Mouse (Mus musculus) kidney, adult 2 months (tissue): ENCODE measurements at regions not wholly inside any gene's neighbourhood (a gene's known extent, or its start where the extent isn't known, plus 50 kb on each side); places are given as distances from the start of the nearest gene placed in this dataset.
A peak's percentile ranks its signal among the peaks of the same experiment; 100 is the strongest.

Experiments
- DNase-seq: peaks from one replicate; pipeline ENCODE4 v3.0.0; 2021
- H3K27ac ChIP-seq: fragments of 200-500 bp; 2 replicates; pipeline ENCODE4 v1.5.1; 2012; ENCODE audit warnings: low read depth, low read length, control low read depth, inconsistent platforms; ENCODE audit not compliant: insufficient read depth
- H3K27me3 ChIP-seq: fragments of 200-500 bp; replicated peaks from 2 replicates; pipeline ENCODE4 v1.6.1; 2012; ENCODE audit warnings: mild to moderate bottlenecking, moderate library complexity, low read length, inconsistent platforms; ENCODE audit not compliant: control insufficient read depth, insufficient read depth
- H3K36me3 ChIP-seq: fragments of 200-500 bp; 2 replicates; pipeline ENCODE4 v1.6.1; 2012; ENCODE audit warnings: mild to moderate bottlenecking, moderate library complexity, low read length, inconsistent platforms; ENCODE audit not compliant: control insufficient read depth, insufficient read depth
- H3K4me1 ChIP-seq: fragments of 200-500 bp; 2 replicates; pipeline ENCODE4 v1.6.1; 2011; ENCODE audit warnings: low read length; ENCODE audit not compliant: control insufficient read depth, insufficient read depth
- H3K4me3 ChIP-seq: fragments of 200-500 bp; 2 replicates; pipeline ENCODE4 v1.5.1; 2011; ENCODE audit warnings: mild to moderate bottlenecking, low read depth, low read length, control low read depth; ENCODE audit not compliant: insufficient read depth
- CTCF ChIP-seq: fragments of 200-500 bp; conservative IDR thresholded peaks from 2 replicates; pipeline ENCODE4 v1.5.1; 2011; ENCODE audit warnings: low read depth, mild to moderate bottlenecking, control low read depth, low read length, moderate library complexity, mixed read lengths; ENCODE audit not compliant: insufficient read depth, insufficient read length
- POLR2A ChIP-seq: fragments of 200-500 bp; IDR thresholded peaks from one replicate; pipeline ENCODE4 v1.6.1; 2011; ENCODE audit warnings: low read depth, low read length, control low read depth
- WGBS: fragments of 180-500 bp; shearing (Covaris S2); methylation state at CpG from one replicate; pipeline ENCODE4 v1.1.7; 2018; 5-methylcytosine and 5-hydroxymethylcytosine counted together

- H3K4me1 ChIP-seq: 0 out of 2 replicates have a peak, but pooled peaks cover 3% of the 10 kb centered on the region
- no peaks in the 10 kb centered on the region for H3K27me3 ChIP-seq
- H3K4me3 ChIP-seq: no peak overlapping the region
- 77% methylated on average over 6 of the region's 6 CpGs for WGBS
- TF ChIP-seq POLR2A: no peak
- no peak for TF ChIP-seq CTCF
- no peak overlapping the region for H3K27ac ChIP-seq
- DNase-seq: no peak
- no peaks in the 10 kb centered on the region for H3K36me3 ChIP-seq
Measured at GRCm38 (mm10) chr3:57998121-57999102, 150.5 kb upstream of the Pfn2 start.

GRCm38 (mm10) chr3:58002792-58003574, 155.1 kb upstream of the Pfn2 start:
- H3K36me3 ChIP-seq: no peaks in the 10 kb centered on the region
- H3K27me3 ChIP-seq: no peaks in the 10 kb centered on the region
- 0 out of 2 replicates have a peak, but pooled peaks cover 3% of the 10 kb centered on the region for H3K4me1 ChIP-seq
- no peak for TF ChIP-seq POLR2A
- TF ChIP-seq CTCF: no peak
- DNase-seq: peak; percentile 53
- no peak overlapping the region for H3K27ac ChIP-seq
- no peak overlapping the region for H3K4me3 ChIP-seq
- 47% methylated on average over 7 of the region's 7 CpGs for WGBS

GRCm38 (mm10) chr3:58024750-58025392, 177.0 kb upstream of the Pfn2 start:
- no peak overlapping the region for H3K4me3 ChIP-seq
- TF ChIP-seq CTCF: no peak
- TF ChIP-seq POLR2A: no peak
- WGBS: 81% methylated on average over 3 of the region's 3 CpGs
- H3K4me1 ChIP-seq: no peaks in the 10 kb centered on the region
- DNase-seq: no peak
- no peaks in the 10 kb centered on the region for H3K36me3 ChIP-seq
- H3K27ac ChIP-seq: no peak overlapping the region
- H3K27me3 ChIP-seq: no peaks in the 10 kb centered on the region

- DNase-seq: peak; percentile 62
- Histone ChIP-seq H3K36me3 (no peaks in the 10 kb centered on the region), H3K4me1 (no peaks in the 10 kb centered on the region; the same call in 1 of the 2 replicates), H3K27ac (peak overlapping the region; percentile 16), H3K4me3 (no peak overlapping the region), H3K27me3 (no peaks in the 10 kb centered on the region)
- TF ChIP-seq POLR2A (no peak), CTCF (no peak)
- WGBS: 76% methylated on average over 1 of the region's 1 CpGs
Measured at GRCm38 (mm10) chr3:58049618-58050017, 201.7 kb upstream of the Pfn2 start.

GRCm38 (mm10) chr3:58054726-58055125, 206.8 kb upstream of the Pfn2 start:
- Histone ChIP-seq H3K4me1 (peaks cover 2% of the 10 kb centered on the region; the same call in 1 of the 2 replicates), H3K36me3 (no peaks in the 10 kb centered on the region), H3K27ac (no peak overlapping the region), H3K4me3 (no peak overlapping the region), H3K27me3 (no peaks in the 10 kb centered on the region)
- no peak for DNase-seq
- TF ChIP-seq CTCF: no peak
- no peak for TF ChIP-seq POLR2A
- whole genome bisulfite sequencing: 80% methylated on average over 7 of the region's 7 CpGs

- DNase-seq: no peak
- TF ChIP-seq POLR2A (no peak), CTCF (no peak)
- H3K4me1 ChIP-seq: 0 out of 2 replicates have a peak, but pooled peaks cover 2% of the 10 kb centered on the region
- H3K27me3 ChIP-seq: no peaks in the 10 kb centered on the region
- WGBS: 90% methylated on average over 4 of the region's 4 CpGs
- no peak overlapping the region for H3K4me3 ChIP-seq
- no peak overlapping the region for H3K27ac ChIP-seq
- H3K36me3 ChIP-seq: no peaks in the 10 kb centered on the region
Measured at GRCm38 (mm10) chr3:58055181-58055580, 207.3 kb upstream of the Pfn2 start.
